Mouse (Mus musculus) kidney, adult 18-20 months (tissue): ENCODE data around the gene Ms4a4b.
"Not testable (repeated sequence)": the region's sequence is repeated elsewhere in the genome, so short reads cannot be mapped to it uniquely, and the experiment has no call there.

Experiments
- DNase-seq: peaks from one replicate; pipeline ENCODE4 v3.0.0; 2021

The Ms4a4b gene

GRCm38 (mm10) chr19:11443338-11443737 lies at the start of gene Ms4a4b:
Gene Ms4a4b, plus strand, starts transcription at chr19:11443553.
- no peak for DNase-seq

- DNase-seq, result no peak
Measured at GRCm38 (mm10) chr19:11395769-11396168, 47.6 kb upstream of the Ms4a4b start.

GRCm38 (mm10) chr19:11404527-11404926 lies 38.8 kb upstream of the Ms4a4b start, which contains the start of gene Ms4a4c:
Gene Ms4a4c, plus strand, starts transcription at chr19:11404770.
- DNase-seq, result no peak

GRCm38 (mm10) chr19:11407428-11407827 lies 35.9 kb upstream of the Ms4a4b start:
- no peak for DNase-seq

- DNase-seq, result no peak
Measured at GRCm38 (mm10) chr19:11408591-11408990, 34.8 kb upstream of the Ms4a4b start.

- no peak for DNase-seq
Measured at GRCm38 (mm10) chr19:11411640-11412039, 31.7 kb upstream of the Ms4a4b start.

- no peak for DNase-seq
Measured at GRCm38 (mm10) chr19:11414084-11414483, 29.3 kb upstream of the Ms4a4b start.

GRCm38 (mm10) chr19:11415581-11415980 lies 27.8 kb upstream of the Ms4a4b start:
- no peak for DNase-seq

GRCm38 (mm10) chr19:11418865-11419264 lies 24.5 kb upstream of the Ms4a4b start:
- not testable (repeated sequence) for DNase-seq

- not testable (repeated sequence) for DNase-seq
Measured at GRCm38 (mm10) chr19:11431209-11431608, 12.1 kb upstream of the Ms4a4b start.

GRCm38 (mm10) chr19:11435058-11435834 lies 8.1 kb upstream of the Ms4a4b start:
- no peak for DNase-seq

GRCm38 (mm10) chr19:11443964-11444363 lies 611 bp downstream of the Ms4a4b start:
- no peak for DNase-seq

- no peak for DNase-seq
Measured at GRCm38 (mm10) chr19:11447238-11447637, 3.9 kb downstream of the Ms4a4b start.

GRCm38 (mm10) chr19:11459041-11459440 lies 15.7 kb downstream of the Ms4a4b start:
- DNase-seq, result not testable (repeated sequence)

- DNase-seq, result not testable (repeated sequence)
Measured at GRCm38 (mm10) chr19:11464795-11465194, 21.4 kb downstream of the Ms4a4b start.

- DNase-seq, result no peak
Measured at GRCm38 (mm10) chr19:11466471-11466870, 23.1 kb downstream of the Ms4a4b start.

- not testable (repeated sequence) for DNase-seq
Measured at GRCm38 (mm10) chr19:11468361-11468760, 25.0 kb downstream of the Ms4a4b start.

- not testable (repeated sequence) for DNase-seq
Measured at GRCm38 (mm10) chr19:11469215-11469614, 25.9 kb downstream of the Ms4a4b start, which contains the start of gene Ms4a6c. Gene Ms4a6c, plus strand, starts transcription at chr19:11469366.

- no peak for DNase-seq
Measured at GRCm38 (mm10) chr19:11479714-11480113, 36.4 kb downstream of the Ms4a4b start.

GRCm38 (mm10) chr19:11482684-11483083 lies 39.3 kb downstream of the Ms4a4b start:
- no peak for DNase-seq

- DNase-seq, result no peak
Measured at GRCm38 (mm10) chr19:11483941-11484340, 40.6 kb downstream of the Ms4a4b start.

- no peak for DNase-seq
Measured at GRCm38 (mm10) chr19:11484388-11484787, 41.0 kb downstream of the Ms4a4b start.

GRCm38 (mm10) chr19:11485266-11485665 lies 41.9 kb downstream of the Ms4a4b start:
- no peak for DNase-seq

- DNase-seq, result no peak
Measured at GRCm38 (mm10) chr19:11485746-11486145, 42.4 kb downstream of the Ms4a4b start, which contains the start of gene Gm8369. Gene Gm8369, plus strand, starts transcription at chr19:11485938.

GRCm38 (mm10) chr19:11486599-11486998 lies 43.2 kb downstream of the Ms4a4b start:
- DNase-seq, result no peak
